Mouse (Mus musculus): ENCODE data around the gene Omp. TPM values are rescaled to one million over a fixed set of nuclear protein-coding genes. Genes with fewer than 3 reads are reported as not detected.

Omp gene
- polyA plus RNA-seq, 1 experiment from 2014 or later = 0.53 TPM

GRCm38 (mm10) chr7:98173408-98173807 is 28.1 kb upstream of the Omp start:
- Histone ChIP-seq H3K9me3 (replicated peaks; ENCODE audit: control insufficient read depth, low read length) (no peaks in the 10 kb centered on the region), H3K4me2 (ENCODE audit: low read depth, low read length) (peak overlapping the region; percentile 32; the same call in 1 of the 2 replicates), H3K27ac (ENCODE audit: low read length) (peak overlapping the region; percentile 92), H3K4me1 (ENCODE audit: control insufficient read depth, low read depth, low read length) (peaks cover 82% of the 10 kb centered on the region), H3K36me3 (ENCODE audit: control insufficient read depth, insufficient read depth) (no peaks in the 10 kb centered on the region), H3K4me3 (ENCODE audit: low read depth, low read length) (peak overlapping the region; percentile 4; the same call in 1 of the 2 replicates), H3K9ac (ENCODE audit: low read depth, low read length) (peak overlapping the region; percentile 53), H3K27me3 (ENCODE audit: control insufficient read depth, insufficient read depth, low read depth, low read length) (no peaks in the 10 kb centered on the region)
- 15% methylated on average over 4 of the region's 4 CpGs for WGBS (ENCODE audit: insufficient replicate concordance)
- no peak for ATAC-seq (ENCODE audit: low read depth)

DNA sequence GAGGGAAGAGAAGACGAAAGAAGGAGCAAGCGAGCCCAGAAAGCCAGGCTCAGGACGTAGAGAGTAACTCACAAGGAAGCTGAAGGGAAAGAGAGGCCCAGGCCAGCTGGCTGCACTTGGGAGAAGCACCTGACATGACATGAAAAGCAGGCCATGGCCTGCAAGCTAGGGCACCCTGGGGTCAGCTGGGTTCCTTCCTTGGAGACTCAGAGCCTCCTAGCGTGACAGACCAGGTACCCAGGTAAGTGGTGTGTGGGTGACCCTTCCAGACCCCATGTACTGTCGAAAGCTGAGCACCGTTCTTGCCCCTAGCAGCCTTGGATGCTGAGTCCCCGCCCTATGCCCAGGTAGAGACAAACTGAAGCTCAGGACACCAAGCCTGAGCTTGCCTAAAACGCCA is 27.4 kb upstream of the Omp start:
- ATAC-seq (ENCODE audit: low read depth) = no peak
- H3K27me3 ChIP-seq (ENCODE audit: control insufficient read depth, insufficient read depth, low read depth, low read length) = no peaks in the 10 kb centered on the region
- WGBS (ENCODE audit: insufficient replicate concordance) = 82% methylated on average over 8 of the region's 8 CpGs
- no peaks in the 10 kb centered on the region for H3K36me3 ChIP-seq (ENCODE audit: control insufficient read depth, insufficient read depth)
- peak overlapping the region; percentile 92 for H3K27ac ChIP-seq (ENCODE audit: low read length)
- H3K9me3 ChIP-seq (replicated peaks; ENCODE audit: control insufficient read depth, low read length) = no peaks in the 10 kb centered on the region
- no peak overlapping the region; the same call in 1 of the 2 replicates for H3K4me2 ChIP-seq (ENCODE audit: low read depth, low read length)
- peaks cover 80% of the 10 kb centered on the region for H3K4me1 ChIP-seq (ENCODE audit: control insufficient read depth, low read depth, low read length)
- no peak overlapping the region for H3K4me3 ChIP-seq (ENCODE audit: low read depth, low read length)
- peak overlapping the region; percentile 4 for H3K9ac ChIP-seq (ENCODE audit: low read depth, low read length)

DNA sequence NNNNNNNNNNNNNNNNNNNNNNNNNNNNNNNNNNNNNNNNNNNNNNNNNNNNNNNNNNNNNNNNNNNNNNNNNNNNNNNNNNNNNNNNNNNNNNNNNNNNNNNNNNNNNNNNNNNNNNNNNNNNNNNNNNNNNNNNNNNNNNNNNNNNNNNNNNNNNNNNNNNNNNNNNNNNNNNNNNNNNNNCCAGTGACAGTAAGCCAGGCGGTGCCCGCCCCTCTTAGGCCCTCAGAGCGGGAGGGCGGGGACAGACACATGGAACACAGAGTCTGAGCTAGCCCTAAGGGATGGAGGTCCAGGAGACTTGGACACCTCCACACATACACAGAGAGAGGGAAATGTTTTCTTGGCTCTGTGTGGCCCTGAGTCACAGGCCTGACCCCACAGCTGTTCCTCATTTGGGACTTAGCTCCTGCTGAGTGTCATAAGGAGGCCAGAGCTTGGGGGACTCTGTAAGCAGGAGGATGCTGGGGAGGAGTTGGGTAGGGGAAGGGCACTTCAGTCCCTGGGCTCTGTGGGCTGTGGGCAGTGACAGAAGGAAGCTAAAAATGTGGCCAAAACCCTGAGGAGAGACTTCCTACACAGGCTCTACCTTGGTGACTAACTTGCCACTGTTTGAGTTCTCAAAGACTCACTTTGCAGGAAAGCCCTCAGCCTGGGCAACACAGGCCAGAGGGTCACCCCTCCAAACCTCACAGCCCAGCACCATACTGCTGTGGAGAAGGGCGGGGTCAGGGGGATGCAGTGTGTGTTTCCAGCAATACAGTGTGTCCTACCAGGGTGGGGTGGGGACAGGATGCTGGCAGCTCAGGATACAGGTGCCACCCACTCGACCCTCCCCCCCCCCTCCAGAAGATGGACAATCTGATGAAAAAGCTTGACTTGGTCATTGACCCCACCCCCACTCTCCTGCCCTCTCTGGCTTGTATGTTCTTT is 26.1 kb upstream of the Omp start:
- Histone ChIP-seq H3K9ac (ENCODE audit: low read depth, low read length) (peak overlapping the region; percentile 60), H3K9me3 (replicated peaks; ENCODE audit: control insufficient read depth, low read length) (no peaks in the 10 kb centered on the region), H3K27me3 (ENCODE audit: control insufficient read depth, insufficient read depth, low read depth, low read length) (no peaks in the 10 kb centered on the region), H3K4me1 (ENCODE audit: control insufficient read depth, low read depth, low read length) (peaks cover 68% of the 10 kb centered on the region), H3K27ac (ENCODE audit: low read length) (peak overlapping the region; percentile 92), H3K36me3 (ENCODE audit: control insufficient read depth, insufficient read depth) (no peaks in the 10 kb centered on the region), H3K4me3 (ENCODE audit: low read depth, low read length) (peak overlapping the region; percentile 20), H3K4me2 (ENCODE audit: low read depth, low read length) (peak overlapping the region; percentile 62)
- WGBS (ENCODE audit: insufficient replicate concordance) = 22% methylated on average over 6 of the region's 6 CpGs
- peak; percentile 86 for ATAC-seq (ENCODE audit: low read depth)

- H3K9ac ChIP-seq (ENCODE audit: low read depth, low read length) = peak overlapping the region; percentile 61
- no peaks in the 10 kb centered on the region for H3K9me3 ChIP-seq (replicated peaks; ENCODE audit: control insufficient read depth, low read length)
- H3K4me1 ChIP-seq (ENCODE audit: control insufficient read depth, low read depth, low read length) = peaks cover 57% of the 10 kb centered on the region
- H3K4me3 ChIP-seq (ENCODE audit: low read depth, low read length) = peak overlapping the region; percentile 24
- peaks cover 5% of the 10 kb centered on the region; the same call in 1 of the 2 replicates for H3K36me3 ChIP-seq (ENCODE audit: control insufficient read depth, insufficient read depth)
- peak overlapping the region; percentile 58 for H3K4me2 ChIP-seq (ENCODE audit: low read depth, low read length)
- peak overlapping the region; percentile 68 for H3K27ac ChIP-seq (ENCODE audit: low read length)
- H3K27me3 ChIP-seq (ENCODE audit: control insufficient read depth, insufficient read depth, low read depth, low read length) = no peaks in the 10 kb centered on the region
- WGBS (ENCODE audit: insufficient replicate concordance) = 18% methylated on average over 10 of the region's 10 CpGs
- peak; percentile 65 for ATAC-seq (ENCODE audit: low read depth)
These were observed 19.8 kb upstream of the Omp start for GRCm38 (mm10) chr7:98164999-98165528.

DNA sequence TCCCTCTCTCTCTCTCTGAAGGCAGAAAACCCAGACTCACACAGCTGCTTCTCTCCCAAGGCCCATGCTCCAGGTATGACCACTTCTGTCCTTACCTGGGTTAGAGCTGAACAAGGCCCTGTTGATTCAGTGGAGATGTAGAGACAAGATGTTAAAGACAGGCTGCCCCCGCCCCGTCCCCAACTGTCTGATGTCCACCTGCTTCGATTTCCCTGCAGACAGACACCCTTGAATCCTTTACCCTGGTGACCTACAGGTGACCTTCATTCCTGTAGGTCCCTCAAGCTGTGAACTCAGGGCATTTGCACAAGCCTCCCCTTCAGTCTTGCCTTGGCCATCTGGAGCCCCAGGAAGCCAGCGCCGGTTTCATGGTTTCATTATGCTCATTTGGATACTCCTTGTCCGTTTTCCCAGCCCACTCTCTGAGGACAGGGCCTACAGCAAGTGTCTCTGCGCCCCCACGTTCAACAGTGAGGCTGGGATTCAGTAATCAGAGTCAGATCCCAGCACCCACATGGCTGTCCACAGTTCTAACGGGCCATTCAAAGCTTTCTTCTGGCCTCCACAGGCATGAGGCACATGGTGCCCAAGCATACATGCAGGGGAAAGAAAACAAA is 19.2 kb upstream of the Omp start:
- H3K9ac ChIP-seq (ENCODE audit: low read depth, low read length) = no peak overlapping the region; the same call in 1 of the 2 replicates
- no peak overlapping the region for H3K4me3 ChIP-seq (ENCODE audit: low read depth, low read length)
- H3K9me3 ChIP-seq (replicated peaks; ENCODE audit: control insufficient read depth, low read length) = no peaks in the 10 kb centered on the region
- peak overlapping the region; percentile 42 for H3K27ac ChIP-seq (ENCODE audit: low read length)
- peaks cover 54% of the 10 kb centered on the region for H3K4me1 ChIP-seq (ENCODE audit: control insufficient read depth, low read depth, low read length)
- no peaks in the 10 kb centered on the region for H3K27me3 ChIP-seq (ENCODE audit: control insufficient read depth, insufficient read depth, low read depth, low read length)
- H3K4me2 ChIP-seq (ENCODE audit: low read depth, low read length) = peak overlapping the region; percentile 58
- ATAC-seq (ENCODE audit: low read depth) = no peak
- H3K36me3 ChIP-seq (ENCODE audit: control insufficient read depth, insufficient read depth) = peaks cover 5% of the 10 kb centered on the region; the same call in 1 of the 2 replicates
- WGBS (ENCODE audit: insufficient replicate concordance) = 66% methylated on average over 9 of the region's 9 CpGs

DNA sequence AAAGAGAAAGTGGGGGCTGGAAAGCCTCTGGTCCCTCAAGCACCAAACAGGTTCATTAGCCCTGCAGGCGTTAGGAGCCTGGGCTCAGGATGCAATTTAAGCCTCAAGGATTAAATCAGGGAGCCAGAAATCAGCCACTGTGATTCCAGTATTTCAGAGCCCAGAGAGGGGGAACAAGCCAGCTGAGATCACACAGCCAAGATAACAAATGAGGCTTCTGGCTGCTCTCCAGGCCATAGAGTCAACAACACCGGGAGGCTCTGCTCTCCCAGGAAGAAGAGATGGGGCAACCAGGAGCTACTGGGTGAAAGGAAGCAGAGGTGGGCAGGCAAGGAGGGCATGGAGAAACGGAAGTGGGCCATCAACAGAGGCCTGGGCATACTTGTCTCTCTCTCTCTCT is 18.4 kb upstream of the Omp start:
- Histone ChIP-seq H3K27me3 (ENCODE audit: control insufficient read depth, insufficient read depth, low read depth, low read length) (no peaks in the 10 kb centered on the region), H3K9me3 (replicated peaks; ENCODE audit: control insufficient read depth, low read length) (no peaks in the 10 kb centered on the region), H3K36me3 (ENCODE audit: control insufficient read depth, insufficient read depth) (peaks cover 5% of the 10 kb centered on the region; the same call in 1 of the 2 replicates), H3K4me1 (ENCODE audit: control insufficient read depth, low read depth, low read length) (peaks cover 59% of the 10 kb centered on the region), H3K9ac (ENCODE audit: low read depth, low read length) (no peak overlapping the region), H3K27ac (ENCODE audit: low read length) (no peak overlapping the region), H3K4me3 (ENCODE audit: low read depth, low read length) (no peak overlapping the region), H3K4me2 (ENCODE audit: low read depth, low read length) (no peak overlapping the region)
- WGBS (ENCODE audit: insufficient replicate concordance) = 45% methylated on average over 2 of the region's 3 CpGs
- ATAC-seq (ENCODE audit: low read depth) = no peak

GRCm38 (mm10) chr7:98162239-98162638 is 16.9 kb upstream of the Omp start:
- no peak for ATAC-seq (ENCODE audit: low read depth)
- Histone ChIP-seq H3K36me3 (ENCODE audit: control insufficient read depth, insufficient read depth) (peaks cover 5% of the 10 kb centered on the region; the same call in 1 of the 2 replicates), H3K27ac (ENCODE audit: low read length) (no peak overlapping the region), H3K27me3 (ENCODE audit: control insufficient read depth, insufficient read depth, low read depth, low read length) (no peaks in the 10 kb centered on the region), H3K4me3 (ENCODE audit: low read depth, low read length) (no peak overlapping the region), H3K4me1 (ENCODE audit: control insufficient read depth, low read depth, low read length) (peaks cover 74% of the 10 kb centered on the region), H3K9me3 (replicated peaks; ENCODE audit: control insufficient read depth, low read length) (no peaks in the 10 kb centered on the region), H3K4me2 (ENCODE audit: low read depth, low read length) (no peak overlapping the region), H3K9ac (ENCODE audit: low read depth, low read length) (no peak overlapping the region)
- WGBS (ENCODE audit: insufficient replicate concordance) = 64% methylated on average over 6 of the region's 6 CpGs

GRCm38 (mm10) chr7:98160041-98160740 is 14.9 kb upstream of the Omp start:
- peak overlapping the region; percentile 49 for H3K27ac ChIP-seq (ENCODE audit: low read length)
- no peak overlapping the region for H3K4me2 ChIP-seq (ENCODE audit: low read depth, low read length)
- no peaks in the 10 kb centered on the region for H3K9me3 ChIP-seq (replicated peaks; ENCODE audit: control insufficient read depth, low read length)
- peaks cover 84% of the 10 kb centered on the region for H3K4me1 ChIP-seq (ENCODE audit: control insufficient read depth, low read depth, low read length)
- H3K4me3 ChIP-seq (ENCODE audit: low read depth, low read length) = no peak overlapping the region
- H3K27me3 ChIP-seq (ENCODE audit: control insufficient read depth, insufficient read depth, low read depth, low read length) = no peaks in the 10 kb centered on the region
- ATAC-seq (ENCODE audit: low read depth) = no peak
- peaks cover 5% of the 10 kb centered on the region; the same call in 1 of the 2 replicates for H3K36me3 ChIP-seq (ENCODE audit: control insufficient read depth, insufficient read depth)
- 53% methylated on average over 8 of the region's 8 CpGs for WGBS (ENCODE audit: insufficient replicate concordance)
- H3K9ac ChIP-seq (ENCODE audit: low read depth, low read length) = no peak overlapping the region; the same call in 1 of the 2 replicates
